Mouse (Mus musculus) thymus, postnatal 36 days (tissue): ENCODE data around the gene Nf2.
"Not testable (repeated sequence)": the region's sequence is repeated elsewhere in the genome, so short reads cannot be mapped to it uniquely, and the experiment has no call there.

Source experiments
- DNase-seq, 2 experiments: peaks; one replicate each; pipeline ENCODE4 v3.0.0; 2022; ENCODE audit warnings: mixed read lengths in 2 of 2

The Nf2 gene

GRCm38 (mm10) chr11:4836755-4837154 lies 12.6 kb downstream of the Nf2 start:
- DNase-seq = peak; percentile 34 to 42

- no peak for DNase-seq
Measured at GRCm38 (mm10) chr11:4835436-4835835, 13.9 kb downstream of the Nf2 start.

- no peak for DNase-seq
Measured at GRCm38 (mm10) chr11:4833295-4833939, 15.9 kb downstream of the Nf2 start.

- no peak for DNase-seq
Measured at GRCm38 (mm10) chr11:4831066-4831465, 18.3 kb downstream of the Nf2 start.

- no peak for DNase-seq
Measured at GRCm38 (mm10) chr11:4827916-4828315, 21.4 kb downstream of the Nf2 start.

GRCm38 (mm10) chr11:4827340-4827739 lies 22.0 kb downstream of the Nf2 start:
- DNase-seq = no peak

GRCm38 (mm10) chr11:4826152-4826778 lies 23.1 kb downstream of the Nf2 start:
- no peak for DNase-seq

- DNase-seq = peak; percentile 20
Measured at GRCm38 (mm10) chr11:4823655-4824312, 25.6 kb downstream of the Nf2 start.

- not testable (repeated sequence) for DNase-seq
Measured at GRCm38 (mm10) chr11:4822446-4822842, 26.9 kb downstream of the Nf2 start.

- no peak for DNase-seq
Measured at GRCm38 (mm10) chr11:4821492-4822445, 27.6 kb downstream of the Nf2 start.

GRCm38 (mm10) chr11:4814507-4815450 lies 34.6 kb downstream of the Nf2 start:
- no peak for DNase-seq

GRCm38 (mm10) chr11:4808311-4808710 lies 41.0 kb downstream of the Nf2 start:
- no peak for DNase-seq

GRCm38 (mm10) chr11:4806031-4806715 lies 43.2 kb downstream of the Nf2 start:
- DNase-seq = no peak

- DNase-seq = no peak
Measured at GRCm38 (mm10) chr11:4804921-4805562, 44.3 kb downstream of the Nf2 start.

- peak; percentile 13 to 44 for DNase-seq
Measured at GRCm38 (mm10) chr11:4803951-4804350, 45.4 kb downstream of the Nf2 start.

- DNase-seq = no peak
Measured at GRCm38 (mm10) chr11:4803426-4803825, 45.9 kb downstream of the Nf2 start.

GRCm38 (mm10) chr11:4803008-4803407 lies 46.3 kb downstream of the Nf2 start:
- DNase-seq = no peak

GRCm38 (mm10) chr11:4802401-4802800 lies 46.9 kb downstream of the Nf2 start:
- not testable (repeated sequence) for DNase-seq

- no peak for DNase-seq
Measured at GRCm38 (mm10) chr11:4800654-4801053, 48.7 kb downstream of the Nf2 start.

- no peak for DNase-seq
Measured at GRCm38 (mm10) chr11:4793006-4793405, 56.3 kb downstream of the Nf2 start.

- no peak for DNase-seq
Measured at GRCm38 (mm10) chr11:4791549-4791948, 57.8 kb downstream of the Nf2 start.
